10 mouse cellular contexts compared by ENCODE assay signal in genomic region chr10:120850391-120851195, GRCm38 (mm10). TPM values are rescaled to one million over a fixed set of nuclear protein-coding genes. Genes with fewer than 3 reads are reported as not detected.
DNase-seq lines count a peak whose midpoint lies in the region; ATAC-seq lines count a peak whose summit lies in the region.
"Had no signal": no experiment of that assay in that cellular context is flagged by ENCODE, and none has a peak within 500 bp of the region (broad histone marks: within the 10 kb centered on the region; RNA-seq: fewer than 3 reads in every experiment).

No protein-coding gene starts in this region.

- H3K9me3 ChIP-seq in embryonic facial prominence, embryonic 12.5 days: no peaks in the 10 kb centered on the region
- H3K9me3 ChIP-seq in hindbrain, embryonic 16.5 days (ENCODE audit: control insufficient read depth, low read length): no peaks in the 10 kb centered on the region
- no peaks in the 10 kb centered on the region for H3K9me3 ChIP-seq in limb, embryonic 10.5 days (replicated peaks)
- H3K9me3 ChIP-seq: heart, embryonic 12.5 days had no signal

- peak overlapping the region; percentile 94 for H3K27ac ChIP-seq in embryonic facial prominence, embryonic 12.5 days
- H3K27ac ChIP-seq in hindbrain, embryonic 16.5 days (ENCODE audit: low read depth, low read length): no peak overlapping the region
- H3K27ac ChIP-seq in limb, embryonic 10.5 days: peak overlapping the region; percentile 85

- no peak for ATAC-seq in embryonic facial prominence, embryonic 12.5 days (ENCODE audit: insufficient number of reproducible peaks, insufficient read depth, low FRiP score, low TSS enrichment)
- no peak; the same call in 1 of the 2 replicates for ATAC-seq in hindbrain, embryonic 16.5 days

- peak; percentile 32 for DNase-seq in adrenal gland, postnatal 10 days
- no peak for DNase-seq in adrenal gland, adult 8-10 months
- peak; percentile 63 for DNase-seq in limb, embryonic 10.5 days (ENCODE audit: low spot score)
- no peak for DNase-seq in right cerebral cortex, adult 18-20 months
- DNase-seq in gastrocnemius, postnatal 10 days: no peak
- DNase-seq in thymus, postnatal 10 days (ENCODE audit: low spot score in 2 of 2): no peak
- DNase-seq: cerebellum, adult 9-11 months had no signal

- H3K4me1 ChIP-seq in embryonic facial prominence, embryonic 12.5 days: peaks cover 63% of the 10 kb centered on the region
- H3K4me1 ChIP-seq in hindbrain, embryonic 16.5 days (ENCODE audit: control insufficient read depth, insufficient read depth, low read depth, low read length): peaks cover 10% of the 10 kb centered on the region
- peaks cover 82% of the 10 kb centered on the region for H3K4me1 ChIP-seq in limb, embryonic 10.5 days

- H3K27me3 ChIP-seq in embryonic facial prominence, embryonic 12.5 days: no peaks in the 10 kb centered on the region
- H3K27me3 ChIP-seq in hindbrain, embryonic 16.5 days (replicated peaks; ENCODE audit: control insufficient read depth, insufficient read depth, low read length): no peaks in the 10 kb centered on the region
- no peaks in the 10 kb centered on the region for H3K27me3 ChIP-seq in limb, embryonic 10.5 days (ENCODE audit: low read depth, poor library complexity, severe bottlenecking)
- H3K27me3 ChIP-seq: heart, embryonic 12.5 days had no signal

- WGBS in embryonic facial prominence, embryonic 12.5 days: 23% methylated on average over 24 of the region's 24 CpGs
- WGBS in hindbrain, embryonic 16.5 days: 63% methylated on average over 24 of the region's 24 CpGs
- WGBS in limb, embryonic 10.5 days: 35% methylated on average over 24 of the region's 24 CpGs

- peak overlapping the region; percentile 37 for H3K4me2 ChIP-seq in embryonic facial prominence, embryonic 12.5 days (replicated peaks)
- H3K4me2 ChIP-seq in hindbrain, embryonic 16.5 days (ENCODE audit: low read length): peak overlapping the region; percentile 40
- H3K4me2 ChIP-seq: heart, embryonic 12.5 days had no signal

- H3K9ac ChIP-seq in embryonic facial prominence, embryonic 12.5 days: no peak overlapping the region
- H3K9ac ChIP-seq in hindbrain, embryonic 16.5 days (ENCODE audit: low read depth, low read length): no peak overlapping the region
- H3K9ac ChIP-seq: heart, embryonic 12.5 days had no signal

- no peaks in the 10 kb centered on the region for H3K36me3 ChIP-seq in embryonic facial prominence, embryonic 12.5 days
- H3K36me3 ChIP-seq in hindbrain, embryonic 16.5 days (ENCODE audit: control insufficient read depth, insufficient read depth, low read length): no peaks in the 10 kb centered on the region
- H3K36me3 ChIP-seq in limb, embryonic 10.5 days: peaks cover 12% of the 10 kb centered on the region; the same call in 1 of the 2 replicates

- H3K4me3 ChIP-seq in embryonic facial prominence, embryonic 12.5 days: no peak overlapping the region
- H3K4me3 ChIP-seq in hindbrain, embryonic 16.5 days (ENCODE audit: low read length): no peak overlapping the region
- H3K4me3 ChIP-seq in limb, embryonic 10.5 days: peak overlapping the region; percentile 32
- H3K4me3 ChIP-seq: heart, embryonic 12.5 days had no signal

RNA-seq across cellular contexts. Expression of gene Msrb3, which starts 48.3 kb away (rescaled TPM):
- 10 to 100 TPM; 34.2 to 38.0 TPM for total RNA-seq in adrenal gland, postnatal 10 days (2021)
- 10 to 100 TPM; 50.2 to 86.6 (median 67.3) TPM for total RNA-seq in adrenal gland, adult 8-10 months (2022)
- polyA plus RNA-seq in embryonic facial prominence, embryonic 12.5 days (2016; fragmentation: Nextera tagmentation; extraction: Ambion mirVana): 9.2 and 10.3 TPM in 2 replicates
- polyA plus RNA-seq in hindbrain, embryonic 16.5 days (2015; fragmentation: Nextera tagmentation; extraction: Ambion mirVana): 1.2 and 1.8 TPM in 2 replicates
- polyA plus RNA-seq in limb, embryonic 10.5 days (2016; fragmentation: Nextera tagmentation; extraction: Ambion mirVana): 5.4 and 7.2 TPM in 2 replicates
- total RNA-seq in gastrocnemius, postnatal 10 days (2021): 10 to 100 TPM; 89.9 to 94.0 TPM

Comparison
In these comparisons a context has a peak if more than half of its experiments do, and no peak if none do; other contexts are left out.
1. DNase-seq: peak in adrenal gland, postnatal 10 days (single experiment) and limb, embryonic 10.5 days (single experiment); none in adrenal gland, adult 8-10 months (single experiment), right cerebral cortex, adult 18-20 months (single experiment), gastrocnemius, postnatal 10 days (single experiment) and thymus, postnatal 10 days (0 of 2).